Mouse (Mus musculus): ENCODE measurements around the gene 1810043G02Rik. TPM values are rescaled to one million over a fixed set of nuclear protein-coding genes. Genes with fewer than 3 reads are reported as not detected.

The 1810043G02Rik gene
- total and polyA plus RNA-seq, 3 experiments, result 9.3 to 15.6 TPM; not detected in 1

DNA sequence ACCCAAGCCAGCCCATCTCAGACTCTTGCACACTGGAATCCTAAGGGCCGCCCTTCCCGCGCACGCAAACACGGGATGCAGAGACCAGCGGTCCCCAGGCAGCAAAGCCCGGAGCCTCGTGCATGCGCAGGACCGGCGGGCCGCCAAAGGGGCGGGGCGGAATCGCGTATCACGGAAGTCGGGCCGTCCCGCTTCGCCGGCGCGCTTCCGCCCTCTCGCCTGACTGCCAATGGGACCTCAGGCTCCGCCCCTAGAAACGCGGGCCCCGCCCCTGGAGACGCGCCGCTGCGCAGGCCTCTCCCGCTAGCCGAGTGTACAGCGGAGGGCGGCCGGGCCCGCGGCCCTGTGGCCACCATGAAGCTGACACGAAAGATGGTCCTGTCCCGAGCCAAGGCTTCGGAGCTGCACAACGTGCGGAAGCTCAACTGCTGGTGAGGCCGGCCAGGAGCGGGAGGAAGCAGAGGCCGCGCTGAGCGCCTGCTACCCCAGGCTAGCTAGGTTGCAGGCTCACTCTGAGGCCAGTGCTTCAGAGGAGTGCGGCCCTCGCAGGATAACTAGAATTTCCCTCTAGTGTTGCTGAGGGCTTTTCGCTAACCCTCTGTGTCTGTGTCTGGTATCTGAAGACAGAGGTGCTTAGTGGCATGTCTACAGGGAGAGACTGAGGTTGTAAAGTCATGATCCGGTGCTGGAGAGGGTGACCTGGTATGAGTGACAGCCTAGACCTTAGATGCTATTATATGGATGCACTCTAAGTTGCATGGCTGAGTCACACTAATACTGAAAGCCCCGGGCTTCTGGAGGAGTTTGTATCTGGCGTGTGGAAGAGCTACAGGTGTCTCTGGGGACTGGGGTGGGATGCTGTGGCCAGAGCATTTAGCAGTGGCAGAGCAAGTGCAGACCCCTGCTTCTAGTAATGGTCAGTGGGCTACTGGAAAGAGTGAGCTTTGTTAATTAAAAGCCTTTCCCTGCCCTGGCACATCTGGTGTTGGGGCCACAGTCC is at the start of gene 1810043G02Rik (continued):
- TF ChIP-seq BHLHE40 (IDR thresholded peaks at IDR 0.05; ENCODE audit: borderline replicate concordance, low read depth, low read length) (no peak), POLR2A (IDR thresholded peaks at IDR 0.05; ENCODE audit: control insufficient read depth in 1 of 2, insufficient read depth in 1 of 2, low read depth in 1 of 2, low read length in 2 of 2, poor library complexity in 1 of 2) (peak; percentile 86 to 87), MYB (IDR thresholded peaks at IDR 0.05; ENCODE audit: low read depth, low read length) (no peak), POLR2AphosphoS5 (IDR thresholded peaks at IDR 0.05; ENCODE audit: borderline replicate concordance, low read depth, low read length) (no peak), ELF1 (IDR thresholded peaks at IDR 0.05; ENCODE audit: low read depth, low read length) (peak; percentile 100)

DNA sequence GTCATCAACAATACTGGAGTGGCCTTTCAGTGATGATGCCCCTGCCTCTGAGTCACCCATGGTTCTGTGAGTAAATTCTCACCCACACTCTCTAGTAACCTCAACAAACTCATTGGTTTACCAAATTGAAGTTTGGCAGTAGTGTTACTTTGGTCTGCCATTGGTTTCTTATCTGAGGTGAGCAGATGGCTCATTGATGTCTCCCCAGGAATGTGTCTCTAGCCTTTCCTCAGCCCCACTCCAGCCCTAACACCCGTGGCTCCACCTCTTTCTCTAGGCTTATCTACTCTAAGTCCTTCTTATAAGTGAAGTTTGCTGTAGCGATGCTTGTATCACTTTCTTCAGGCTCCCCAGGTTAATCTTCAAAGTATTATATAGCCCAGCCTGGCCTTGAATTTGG is 38.6 kb upstream of the 1810043G02Rik start:
- Histone ChIP-seq H3K79me2 (ENCODE audit: control insufficient read depth, insufficient read depth, low read length, poor library complexity) (no peaks in the 10 kb centered on the region), H3K36me3 (ENCODE audit: control insufficient read depth in 1 of 2, insufficient read depth in 2 of 2, low read length in 2 of 2) (peaks cover 0 to 24% of the 10 kb centered on the region in 2 experiments; a peak in 2 of 4 replicates), H3K4me3 (ENCODE audit: control insufficient read depth in 1 of 2, insufficient read depth in 1 of 2, low read depth in 2 of 2, low read length in 2 of 2) (no peak overlapping the region), H3K9me3 (replicated peaks; ENCODE audit: insufficient read depth, low read length) (no peaks in the 10 kb centered on the region), H3K9ac (ENCODE audit: control insufficient read depth, low read depth, low read length, poor library complexity, severe bottlenecking) (no peak overlapping the region; the same call in 1 of the 2 replicates), H3K27me3 (ENCODE audit: control insufficient read depth in 1 of 2, insufficient read depth in 2 of 2, low read length in 2 of 2) (no peaks in the 10 kb centered on the region), H3K4me1 (ENCODE audit: control insufficient read depth in 1 of 2, insufficient read depth in 2 of 2, low read length in 2 of 2) (peaks cover 12 to 28% of the 10 kb centered on the region in 2 experiments; a peak in 3 of 4 replicates), H3K27ac (ENCODE audit: control insufficient read depth, low read depth, low read length) (peak overlapping the region; percentile 87)
- peak; percentile 87 for DNase-seq (ENCODE audit: low read depth, low spot score)
- TF ChIP-seq MAZ (IDR thresholded peaks at IDR 0.05; ENCODE audit: low read depth, low read length) (no peak), MYC (IDR thresholded peaks at IDR 0.05; ENCODE audit: low read depth, low read length) (no peak), POLR2AphosphoS2 (IDR thresholded peaks at IDR 0.05; ENCODE audit: low read length) (no peak), MYB (IDR thresholded peaks at IDR 0.05; ENCODE audit: low read depth, low read length) (no peak), HCFC1 (IDR thresholded peaks at IDR 0.05; ENCODE audit: low read depth, low read length) (no peak), MEF2A (IDR thresholded peaks at IDR 0.05; ENCODE audit: extremely low read depth, insufficient replicate concordance, low read depth, low read length, poor library complexity, severe bottlenecking) (no peak), MAX (IDR thresholded peaks at IDR 0.05; ENCODE audit: low read length) (no peak), ELF1 (IDR thresholded peaks at IDR 0.05; ENCODE audit: low read depth, low read length) (no peak), ZNF384 (IDR thresholded peaks at IDR 0.05; ENCODE audit: low read depth, low read length) (no peak), CTCF (IDR thresholded peaks at IDR 0.05 in 2 of 3, conservative IDR thresholded peaks at IDR 0.05 in 1 of 3; ENCODE audit: control insufficient read depth in 1 of 3, insufficient read depth in 1 of 3, low read depth in 2 of 3, low read length in 3 of 3, poor library complexity in 1 of 3, severe bottlenecking in 1 of 3) (no peak), USF2 (IDR thresholded peaks at IDR 0.05; ENCODE audit: borderline replicate concordance in 1 of 2, insufficient read depth in 1 of 2, low read depth in 1 of 2, low read length in 2 of 2) (no peak), MAFK (IDR thresholded peaks at IDR 0.05; ENCODE audit: borderline replicate concordance, low read depth, low read length) (peak; percentile 16; the same call in 1 of the 2 replicates), TAL1 (IDR thresholded peaks at IDR 0.05; ENCODE audit: low read length) (peak; percentile 92), USF1 (IDR thresholded peaks at IDR 0.05; ENCODE audit: low read depth, low read length) (no peak), BHLHE40 (IDR thresholded peaks at IDR 0.05; ENCODE audit: borderline replicate concordance, low read depth, low read length) (no peak), RAD21 (IDR thresholded peaks at IDR 0.05; ENCODE audit: low read depth, low read length) (no peak), EP300 (IDR thresholded peaks at IDR 0.05; ENCODE audit: low read depth in 1 of 2, low read length in 2 of 2) (peak; percentile 70 to 73), CHD1 (IDR thresholded peaks at IDR 0.05; ENCODE audit: low read depth, low read length) (no peak), NELFE (IDR thresholded peaks at IDR 0.05; ENCODE audit: low read depth, low read length) (no peak), RCOR1 (IDR thresholded peaks at IDR 0.05; ENCODE audit: low read depth, low read length) (0 out of 2 replicates have a peak, but pooled peaks have one; percentile 29), CHD2 (IDR thresholded peaks at IDR 0.05; ENCODE audit: low read length) (no peak), GABPA (IDR thresholded peaks at IDR 0.05; ENCODE audit: low read depth, low read length) (no peak), ZMIZ1 (IDR thresholded peaks at IDR 0.05; ENCODE audit: low read depth, low read length) (no peak), TCF12 (IDR thresholded peaks at IDR 0.05; ENCODE audit: low read depth, low read length) (peak; percentile 88), POLR2A (IDR thresholded peaks at IDR 0.05; ENCODE audit: control insufficient read depth in 1 of 2, insufficient read depth in 1 of 2, low read depth in 1 of 2, low read length in 2 of 2, poor library complexity in 1 of 2) (no peak), E2F4 (IDR thresholded peaks at IDR 0.05; ENCODE audit: borderline replicate concordance, low read depth, low read length) (no peak), KAT2A (conservative IDR thresholded peaks at IDR 0.05; ENCODE audit: low read depth, low read length) (no peak), MXI1 (IDR thresholded peaks at IDR 0.05; ENCODE audit: low read depth, low read length) (no peak), ZC3H11A (IDR thresholded peaks at IDR 0.05; ENCODE audit: low read depth, low read length) (no peak), UBTF (IDR thresholded peaks at IDR 0.05; ENCODE audit: borderline replicate concordance, insufficient read depth, low read depth, low read length) (no peak)
